Mouse (Mus musculus): Measurements from ENCODE around the gene Adam22.
"Not testable (repeated sequence)": the region's sequence is repeated elsewhere in the genome, so short reads cannot be mapped to it uniquely, and the experiment has no call there.

Gene Adam22

GRCm38 (mm10) chr5:8312324-8312723, 55.6 kb downstream of the Adam22 start:
- no peak for DNase-seq

GRCm38 (mm10) chr5:8310907-8311306, 57.1 kb downstream of the Adam22 start:
- DNase-seq = no peak

DNA sequence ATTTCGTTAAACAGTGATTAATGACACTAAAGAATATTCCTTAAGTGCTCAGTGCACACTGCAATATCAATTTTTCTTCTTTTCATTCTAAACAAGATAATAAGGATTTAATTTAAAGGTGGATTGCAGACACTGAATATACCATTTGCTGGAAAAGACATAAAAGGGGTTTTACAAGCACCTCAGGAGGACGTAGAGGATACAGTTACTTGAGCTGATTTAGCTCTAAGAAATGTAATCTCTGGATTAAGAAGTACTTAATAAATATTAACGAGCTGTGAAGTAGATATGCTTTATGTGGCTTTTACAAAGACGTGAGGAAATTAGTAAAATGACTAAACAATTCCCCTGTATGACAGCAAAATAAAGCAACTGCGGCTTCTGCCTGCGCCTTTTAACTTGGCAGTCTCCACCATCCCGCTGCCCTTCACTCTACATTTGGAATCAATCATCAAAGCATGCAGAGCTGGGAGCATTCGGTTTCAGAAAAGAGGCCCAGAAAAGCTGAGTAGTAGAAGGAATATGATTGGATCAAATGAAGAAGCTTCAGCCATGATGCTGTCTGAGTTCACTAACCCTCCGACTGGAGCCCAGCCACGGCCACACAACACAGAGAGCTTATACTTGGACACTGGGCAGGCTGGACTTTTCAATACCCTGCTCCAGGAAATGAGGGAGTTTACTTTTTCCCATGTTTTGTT, 70.1 kb downstream of the Adam22 start:
- DNase-seq = no peak

DNA sequence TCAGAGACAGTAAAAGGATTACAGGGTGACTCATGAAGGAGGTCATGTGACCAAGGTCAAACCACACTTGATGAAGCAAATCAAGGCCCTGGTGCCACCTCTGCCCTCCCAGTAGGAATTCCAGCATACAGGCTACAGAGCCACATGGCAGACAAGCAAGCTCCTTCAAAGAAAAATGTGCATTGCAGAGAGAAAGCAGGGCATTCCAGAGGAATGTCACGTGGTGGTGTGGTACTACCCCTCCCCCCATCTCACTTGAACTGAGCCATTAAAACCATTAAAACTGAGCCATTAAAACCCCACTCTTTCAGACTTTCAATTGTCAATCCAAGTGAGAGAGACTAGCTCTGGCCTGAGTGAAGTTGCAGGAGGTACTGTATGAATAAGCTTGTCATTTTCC, 74.7 kb downstream of the Adam22 start:
- no peak for DNase-seq

GRCm38 (mm10) chr5:8291496-8291895, 76.5 kb downstream of the Adam22 start:
- no peak for DNase-seq

DNA sequence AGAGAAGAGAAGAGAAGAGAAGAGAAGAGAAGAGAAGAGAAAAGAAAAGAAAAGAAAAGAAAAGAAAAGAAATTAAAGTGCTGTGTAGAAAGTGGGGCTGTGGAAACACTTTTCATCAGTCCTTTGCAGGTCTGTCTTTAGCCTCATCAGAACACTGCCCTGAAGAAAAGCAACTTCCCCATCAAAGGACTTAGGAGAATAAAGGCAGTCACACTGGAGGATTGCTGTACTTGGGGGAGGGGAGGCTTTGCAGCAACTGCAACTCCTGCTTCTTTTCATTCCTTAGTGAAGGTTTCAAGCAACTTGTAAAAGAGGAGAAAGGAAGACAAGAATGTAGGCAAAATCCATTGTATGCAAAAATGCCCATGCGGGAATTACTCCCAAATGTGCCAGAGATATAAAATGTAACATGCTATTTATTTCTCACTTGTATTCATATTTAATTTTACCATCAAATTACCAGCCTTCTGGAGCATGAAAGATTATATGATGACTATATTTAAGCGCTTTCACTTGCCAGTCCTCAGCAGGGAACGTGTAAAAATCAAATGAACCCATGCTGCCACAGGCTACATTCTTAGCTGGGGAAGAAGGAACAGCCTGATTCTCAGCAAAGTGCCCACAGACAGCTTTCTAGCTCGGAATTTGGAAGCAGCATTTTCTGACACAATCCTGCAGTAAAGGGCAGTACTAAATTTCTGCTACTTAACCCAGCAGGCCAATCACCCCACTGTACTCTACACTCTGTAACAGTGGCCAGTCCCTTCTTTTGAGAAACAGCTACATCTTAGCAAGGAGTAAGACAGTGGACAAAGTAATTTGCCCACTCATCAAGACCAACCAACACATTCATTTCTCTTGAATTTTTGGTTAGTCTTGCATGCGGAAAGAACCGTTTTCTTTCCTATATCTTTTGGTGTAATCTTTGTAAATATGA, 78.0 kb downstream of the Adam22 start:
- DNase-seq = no peak

DNA sequence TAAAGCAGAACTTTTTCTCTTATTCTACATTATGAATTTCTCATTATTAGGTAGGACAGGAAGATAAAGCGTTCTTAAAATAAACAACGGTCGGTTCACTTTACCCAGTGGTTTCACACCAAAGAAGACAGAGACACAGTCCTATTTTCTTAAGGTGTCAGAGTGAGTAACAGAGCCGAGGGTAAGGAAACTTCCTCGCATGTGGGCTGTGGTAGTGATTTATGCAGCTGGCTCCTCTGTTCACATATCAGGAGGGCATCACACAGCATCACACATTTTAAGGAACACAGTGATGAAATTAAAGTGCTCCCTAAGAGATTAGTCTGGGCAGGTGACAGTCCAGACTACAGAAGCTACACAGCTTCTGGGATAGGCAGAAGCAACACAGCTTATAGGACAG, 83.8 kb downstream of the Adam22 start:
- no peak for DNase-seq

DNA sequence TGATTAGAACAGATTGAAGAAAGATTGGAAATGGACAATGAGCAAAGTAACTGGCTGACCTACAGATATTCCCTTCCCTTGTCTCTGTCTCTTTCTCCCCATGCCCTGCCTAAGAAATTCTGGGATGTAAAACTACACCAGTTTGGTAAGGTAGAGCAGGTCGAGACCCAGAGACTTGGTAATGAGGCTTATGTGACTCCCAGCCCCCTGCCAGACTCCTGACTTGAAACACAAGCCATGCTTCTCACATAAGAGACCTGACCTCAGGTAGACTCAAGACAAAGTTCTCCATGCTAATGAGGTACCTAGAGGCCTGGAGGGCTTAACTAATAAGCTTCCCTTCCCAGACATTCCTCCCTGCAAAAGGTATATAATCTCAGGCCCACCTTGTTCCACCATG, 91.8 kb downstream of the Adam22 start:
- DNase-seq = no peak

GRCm38 (mm10) chr5:8257366-8257765, 110.6 kb downstream of the Adam22 start:
- no peak for DNase-seq

GRCm38 (mm10) chr5:8256487-8256886, 111.5 kb downstream of the Adam22 start:
- DNase-seq = no peak

- DNase-seq = no peak
Measured at GRCm38 (mm10) chr5:8244696-8245095, 123.3 kb downstream of the Adam22 start.

GRCm38 (mm10) chr5:8243064-8243615, 124.8 kb downstream of the Adam22 start:
- no peak for DNase-seq

- no peak for DNase-seq
Measured at GRCm38 (mm10) chr5:8242660-8243059, 125.3 kb downstream of the Adam22 start.

DNA sequence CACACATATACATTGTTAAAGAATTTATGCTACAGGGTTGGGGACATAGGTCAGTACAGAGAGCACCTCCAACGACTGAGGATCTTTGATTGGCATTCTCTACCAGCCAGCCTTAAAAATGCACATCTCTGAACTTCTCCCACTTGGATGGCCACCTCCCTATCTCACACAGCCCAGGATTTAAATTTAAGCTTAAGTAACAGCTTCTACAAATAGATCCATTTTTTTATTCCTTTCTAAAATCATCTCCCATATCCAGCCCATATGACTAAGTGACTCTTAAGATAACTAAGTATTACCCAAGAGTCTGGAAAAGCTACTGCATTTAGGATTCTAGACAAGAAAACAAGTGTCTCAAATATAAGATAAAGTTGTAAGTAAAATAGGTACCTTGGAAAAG, 140.9 kb downstream of the Adam22 start:
- no peak for DNase-seq

- no peak for DNase-seq
Measured at GRCm38 (mm10) chr5:8224321-8224705, 143.6 kb downstream of the Adam22 start.

- no peak for DNase-seq
Measured at GRCm38 (mm10) chr5:8223597-8224320, 144.2 kb downstream of the Adam22 start.

DNA sequence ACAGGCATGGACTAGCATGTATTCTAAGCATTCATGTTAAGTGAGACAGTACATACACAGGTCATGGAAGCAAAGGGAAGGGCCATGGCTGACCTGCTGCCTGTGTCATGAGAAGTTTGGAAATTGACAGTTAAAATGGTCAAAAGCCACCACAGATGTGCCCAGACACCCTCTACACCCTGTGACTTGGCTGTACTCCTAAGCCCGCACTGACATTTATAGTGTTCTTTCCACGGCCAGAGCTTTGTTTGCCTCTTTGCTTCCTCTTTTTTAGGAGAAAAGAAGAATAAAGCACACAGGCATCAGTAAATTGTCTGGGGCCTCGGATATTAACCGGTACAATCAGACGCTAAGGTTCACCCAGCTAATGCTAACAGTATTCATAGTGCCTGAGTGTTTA, 146.3 kb downstream of the Adam22 start:
- no peak for DNase-seq

GRCm38 (mm10) chr5:8215841-8216240, 152.1 kb downstream of the Adam22 start:
- DNase-seq = no peak

- DNase-seq = not testable (repeated sequence)
Measured at GRCm38 (mm10) chr5:8184992-8185391, 183.0 kb downstream of the Adam22 start.

DNA sequence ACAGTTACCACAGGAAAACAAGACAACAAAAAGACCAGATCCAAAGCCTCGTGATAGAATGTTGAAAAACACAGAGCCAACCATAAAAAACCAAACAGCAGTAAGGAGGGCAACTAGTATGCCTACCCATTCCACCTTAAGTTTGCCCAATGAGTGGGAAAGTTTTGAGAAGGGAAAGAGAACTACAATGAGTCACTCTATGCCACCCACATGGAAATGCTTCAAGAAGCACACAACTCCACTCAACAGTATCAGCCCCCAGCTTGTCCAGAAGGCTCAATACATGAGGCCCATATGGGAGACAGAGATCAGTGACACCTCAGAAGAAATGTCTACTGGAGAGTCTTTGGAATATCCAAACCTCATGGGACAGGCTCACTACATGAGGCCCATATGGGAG, 187.3 kb downstream of the Adam22 start:
- DNase-seq = no peak

DNA sequence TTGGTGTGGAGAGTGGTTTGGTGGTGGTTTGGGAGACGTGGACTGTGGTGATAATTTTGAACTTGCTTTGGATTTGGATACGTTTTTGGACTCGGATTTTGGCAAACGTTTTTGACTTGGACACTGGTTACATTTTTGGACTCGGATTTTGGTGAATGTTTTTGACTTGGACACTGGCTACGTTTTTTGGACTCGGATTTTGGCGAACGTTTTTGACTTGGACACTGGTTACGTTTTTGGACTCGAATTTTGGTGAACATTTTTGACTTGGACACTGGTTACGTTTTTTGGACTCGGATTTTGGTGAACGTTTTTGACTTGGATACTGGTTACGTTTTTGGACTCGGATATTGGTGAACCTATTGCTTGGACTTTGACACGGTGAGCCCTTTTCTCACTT, 189.8 kb downstream of the Adam22 start:
- DNase-seq = no peak

GRCm38 (mm10) chr5:8164773-8165172, 203.2 kb downstream of the Adam22 start:
- DNase-seq = no peak

DNA sequence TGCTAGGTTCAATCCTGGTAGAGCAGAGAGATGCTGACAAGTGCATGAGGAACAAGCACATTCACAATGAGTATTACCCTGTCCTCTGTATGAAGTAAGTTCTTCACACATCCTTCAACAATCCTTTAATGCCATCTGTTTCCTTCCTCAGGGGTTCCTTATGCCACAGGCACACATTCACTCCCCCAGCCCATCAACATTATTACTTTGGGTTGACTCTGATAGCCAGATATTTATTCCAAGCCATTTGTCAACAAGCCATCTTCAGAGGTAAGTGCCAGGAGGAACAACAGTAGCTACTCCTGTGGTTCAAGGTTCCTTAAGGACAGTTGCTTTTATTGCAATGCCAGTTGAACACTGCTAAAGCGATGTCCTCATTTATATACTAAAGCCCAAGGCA, 216.3 kb downstream of the Adam22 start:
- no peak for DNase-seq
